Mouse (Mus musculus): ENCODE data around the gene Slco1a5. TPM values are rescaled to one million over a fixed set of nuclear protein-coding genes. Genes with fewer than 3 reads are reported as not detected.

Slco1a5 gene
- total and polyA plus RNA-seq, 3 experiments: 0.04 TPM; not detected in 2

DNA sequence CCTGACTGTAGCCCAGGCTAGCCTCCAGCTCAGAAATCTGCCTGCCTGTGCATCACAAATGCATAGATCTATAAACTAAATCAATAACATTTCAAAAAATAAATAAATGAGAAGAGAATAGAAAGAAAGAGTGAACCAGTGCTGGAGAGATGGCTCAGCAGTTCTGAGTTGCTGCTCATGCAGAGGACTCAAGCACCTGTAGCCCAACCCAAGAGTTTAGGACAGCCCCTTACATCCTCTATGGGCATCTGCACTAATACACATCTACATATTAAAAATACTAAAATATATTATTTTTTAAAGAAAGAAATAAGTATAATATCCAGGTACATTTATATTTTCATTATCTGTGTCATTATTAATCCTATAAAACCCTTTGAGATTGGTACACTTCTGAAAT lies 17.7 kb downstream of the Slco1a5 start:
- DNase-seq (ENCODE audit: low read depth, low spot score): no peak
- TF ChIP-seq ZMIZ1 (IDR thresholded peaks at IDR 0.05; ENCODE audit: low read depth, low read length): no peak
- no peak for TF ChIP-seq ZKSCAN1 (IDR thresholded peaks at IDR 0.05; ENCODE audit: low read depth, low read length)
- no peak for TF ChIP-seq POLR2AphosphoS5 (IDR thresholded peaks at IDR 0.05; ENCODE audit: borderline replicate concordance, low read depth, low read length)
- no peak for TF ChIP-seq GABPA (IDR thresholded peaks at IDR 0.05; ENCODE audit: low read depth, low read length)
- no peak for TF ChIP-seq ZNF384 (IDR thresholded peaks at IDR 0.05; ENCODE audit: low read depth, low read length)
- TF ChIP-seq MAX (IDR thresholded peaks at IDR 0.05; ENCODE audit: low read length): no peak
- TF ChIP-seq TCF12 (IDR thresholded peaks at IDR 0.05; ENCODE audit: low read depth, low read length): no peak
- TF ChIP-seq NRF1 (IDR thresholded peaks at IDR 0.05; ENCODE audit: insufficient read depth, low read depth, low read length, poor library complexity, severe bottlenecking): no peak
- no peak for TF ChIP-seq GATA1 (IDR thresholded peaks at IDR 0.05; ENCODE audit: low read depth, low read length)
- TF ChIP-seq EP300 (IDR thresholded peaks at IDR 0.05; ENCODE audit: low read depth in 1 of 2, low read length in 2 of 2): no peak
- no peak for TF ChIP-seq UBTF (IDR thresholded peaks at IDR 0.05; ENCODE audit: borderline replicate concordance, insufficient read depth, low read depth, low read length)
- no peak for TF ChIP-seq MYB (IDR thresholded peaks at IDR 0.05; ENCODE audit: low read depth, low read length)
- TF ChIP-seq SMC3 (IDR thresholded peaks at IDR 0.05; ENCODE audit: low read depth, low read length): no peak
- no peak for TF ChIP-seq RAD21 (IDR thresholded peaks at IDR 0.05; ENCODE audit: low read depth, low read length)
- no peak for TF ChIP-seq TBP (IDR thresholded peaks at IDR 0.05; ENCODE audit: low read depth, low read length)
- no peak for TF ChIP-seq MXI1 (IDR thresholded peaks at IDR 0.05; ENCODE audit: low read depth, low read length)
- no peaks in the 10 kb centered on the region for H3K79me2 ChIP-seq (ENCODE audit: control insufficient read depth, insufficient read depth, low read length, poor library complexity)

DNA sequence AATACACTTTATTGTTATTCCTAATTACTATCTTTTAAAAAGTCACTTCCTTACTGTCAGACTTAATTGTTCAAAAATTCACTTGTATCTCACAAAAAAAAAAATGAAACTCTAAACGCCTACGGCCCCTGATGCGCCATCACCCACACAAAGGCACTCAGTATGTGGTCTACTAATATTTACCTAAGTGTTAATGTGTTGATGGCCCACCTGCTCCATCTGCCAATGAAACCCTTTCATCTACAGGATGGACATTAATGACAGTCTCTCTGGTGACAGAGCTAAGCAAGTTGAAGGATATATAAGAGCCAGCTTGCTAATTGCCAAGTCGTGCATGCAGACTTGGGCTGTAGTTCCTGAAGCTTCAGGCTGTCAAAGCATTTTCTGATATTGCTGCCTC lies 24.7 kb downstream of the Slco1a5 start, which contains the start of gene Iapp:
Iapp (plus strand) TSS at position 326 of the 400 bp plus-strand sequence.
- no peak for DNase-seq (ENCODE audit: low read depth, low spot score)
- no peak within 1 kb of the TSS for H3K4me3 ChIP-seq (ENCODE audit: control insufficient read depth in 1 of 2, insufficient read depth in 1 of 2, low read depth in 2 of 2, low read length in 2 of 2)
- H3K79me2 ChIP-seq (ENCODE audit: control insufficient read depth, insufficient read depth, low read length, poor library complexity): no peaks in the 10 kb centered on the region
- H3K36me3 ChIP-seq (ENCODE audit: control insufficient read depth in 1 of 2, insufficient read depth in 2 of 2, low read length in 2 of 2): no peaks in the 10 kb centered on the region
- H3K9me3 ChIP-seq (replicated peaks; ENCODE audit: insufficient read depth, low read length): no peaks in the 10 kb centered on the region
- TF ChIP-seq RCOR1 (IDR thresholded peaks at IDR 0.05; ENCODE audit: low read depth, low read length) (no peak), MAX (IDR thresholded peaks at IDR 0.05; ENCODE audit: low read length) (no peak), BHLHE40 (IDR thresholded peaks at IDR 0.05; ENCODE audit: borderline replicate concordance, low read depth, low read length) (no peak), MYC (IDR thresholded peaks at IDR 0.05; ENCODE audit: low read depth, low read length) (no peak), CTCF (IDR thresholded peaks at IDR 0.05 in 2 of 3, conservative IDR thresholded peaks at IDR 0.05 in 1 of 3; ENCODE audit: control insufficient read depth in 1 of 3, insufficient read depth in 1 of 3, low read depth in 2 of 3, low read length in 3 of 3, poor library complexity in 1 of 3, severe bottlenecking in 1 of 3) (no peak), CHD2 (IDR thresholded peaks at IDR 0.05; ENCODE audit: low read length) (no peak), USF1 (IDR thresholded peaks at IDR 0.05; ENCODE audit: low read depth, low read length) (no peak), ZC3H11A (IDR thresholded peaks at IDR 0.05; ENCODE audit: low read depth, low read length) (no peak), MAZ (IDR thresholded peaks at IDR 0.05; ENCODE audit: low read depth, low read length) (no peak), TAL1 (IDR thresholded peaks at IDR 0.05; ENCODE audit: low read length) (no peak), POLR2AphosphoS2 (IDR thresholded peaks at IDR 0.05; ENCODE audit: low read length) (no peak), MEF2A (IDR thresholded peaks at IDR 0.05; ENCODE audit: extremely low read depth, insufficient replicate concordance, low read depth, low read length, poor library complexity, severe bottlenecking) (no peak), GATA1 (IDR thresholded peaks at IDR 0.05; ENCODE audit: low read depth, low read length) (no peak)
- no peak within 1 kb of the TSS for H3K9ac ChIP-seq (ENCODE audit: control insufficient read depth, low read depth, low read length, poor library complexity, severe bottlenecking)
- H3K27me3 ChIP-seq (ENCODE audit: control insufficient read depth in 1 of 2, insufficient read depth in 2 of 2, low read length in 2 of 2): peaks cover 0 to 1% of the 10 kb centered on the region in 2 experiments; a peak in 1 of 4 replicates
- no peak within 1 kb of the TSS for H3K27ac ChIP-seq (ENCODE audit: control insufficient read depth, low read depth, low read length)
- no peaks in the 10 kb centered on the region for H3K4me1 ChIP-seq (ENCODE audit: control insufficient read depth in 1 of 2, insufficient read depth in 2 of 2, low read length in 2 of 2)

More for the DNA sequence above, 17.7 kb downstream of the Slco1a5 start:
- Histone ChIP-seq H3K4me1 (ENCODE audit: control insufficient read depth in 1 of 2, insufficient read depth in 2 of 2, low read length in 2 of 2) (no peaks in the 10 kb centered on the region), H3K9ac (ENCODE audit: control insufficient read depth, low read depth, low read length, poor library complexity, severe bottlenecking) (no peak overlapping the region), H3K4me3 (ENCODE audit: control insufficient read depth in 1 of 2, insufficient read depth in 1 of 2, low read depth in 2 of 2, low read length in 2 of 2) (no peak overlapping the region), H3K9me3 (replicated peaks; ENCODE audit: insufficient read depth, low read length) (no peaks in the 10 kb centered on the region), H3K27me3 (ENCODE audit: control insufficient read depth in 1 of 2, insufficient read depth in 2 of 2, low read length in 2 of 2) (no peaks in the 10 kb centered on the region; a peak in 1 of 4 replicates), H3K27ac (ENCODE audit: control insufficient read depth, low read depth, low read length) (no peak overlapping the region), H3K36me3 (ENCODE audit: control insufficient read depth in 1 of 2, insufficient read depth in 2 of 2, low read length in 2 of 2) (no peaks in the 10 kb centered on the region)
